Mouse (Mus musculus): ENCODE measurements around the gene Ism2.

The Ism2 gene

GRCm38 (mm10) chr12:87230379-87230895, 69.1 kb downstream of the Ism2 start:
- no peak for DNase-seq (ENCODE audit: low read depth, low spot score)

DNA sequence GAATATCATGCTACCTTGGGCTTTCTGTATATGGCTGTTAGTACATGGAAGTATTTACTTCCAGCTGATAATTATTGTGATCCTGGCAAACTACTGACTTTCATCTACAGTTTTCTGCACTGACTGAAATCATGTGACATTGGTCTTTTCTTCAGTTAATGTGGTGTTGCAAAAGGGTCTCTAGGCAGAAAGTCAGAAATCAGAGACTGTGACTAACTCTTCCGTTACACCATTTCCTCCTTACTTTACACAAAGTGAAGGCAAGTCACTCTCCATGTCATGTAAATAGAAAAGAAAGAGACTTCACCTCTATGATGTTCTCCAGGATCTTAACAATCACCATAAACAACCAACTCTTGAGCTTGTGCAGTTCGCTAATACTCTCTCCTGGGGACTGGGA, 69.9 kb downstream of the Ism2 start:
- DNase-seq (ENCODE audit: low read depth, low spot score), result no peak

All from CD4-positive helper T cell, adult 2 months (primary cell).